Mouse (Mus musculus): ENCODE data around the gene Trabd. TPM values are rescaled to one million over a fixed set of nuclear protein-coding genes. Genes with fewer than 3 reads are reported as not detected.
A peak's percentile ranks its signal among the peaks of the same experiment; 100 is the strongest.

Gene Trabd
- polyA plus RNA-seq, 1 experiment from 2014 or later, result 38.2 TPM

DNA sequence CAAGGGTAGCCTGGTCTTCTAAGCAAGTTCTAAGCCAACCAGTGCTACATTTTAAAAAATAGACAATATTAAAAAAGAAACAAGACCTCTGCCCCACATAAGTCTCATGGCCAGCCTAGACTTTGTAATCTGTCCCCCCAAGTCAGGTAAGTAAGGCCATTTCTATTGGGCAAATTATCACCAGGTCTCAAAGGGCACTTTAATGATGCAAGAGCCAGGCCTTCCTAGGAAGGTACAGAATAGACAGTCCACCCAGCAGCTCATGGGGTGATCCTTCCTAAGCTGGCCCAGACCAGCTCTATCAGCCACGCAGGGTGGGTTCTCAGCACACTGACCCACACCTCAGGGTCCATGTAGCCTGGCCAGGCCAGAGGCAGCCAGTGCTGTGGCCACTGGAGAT lies 9.0 kb downstream of the Trabd start:
- H3K27ac ChIP-seq (replicated peaks), result no peak overlapping the region
- 93% methylated on average over 1 of the region's 1 CpGs for WGBS
- H3K4me2 ChIP-seq, result no peak overlapping the region
- no peak overlapping the region for H3K4me3 ChIP-seq (replicated peaks)
- H3K27me3 ChIP-seq (replicated peaks), result no peaks in the 10 kb centered on the region
- peaks cover 10% of the 10 kb centered on the region for H3K4me1 ChIP-seq
- H3K9me3 ChIP-seq (replicated peaks), result no peaks in the 10 kb centered on the region
- H3K36me3 ChIP-seq, result peaks cover 69% of the 10 kb centered on the region
- no peak for ATAC-seq (ENCODE audit: low FRiP score)
- H3K9ac ChIP-seq (replicated peaks), result no peak overlapping the region

- no peaks in the 10 kb centered on the region for H3K9me3 ChIP-seq (replicated peaks)
- WGBS, result 96% methylated on average over 2 of the region's 2 CpGs
- no peak overlapping the region for H3K4me2 ChIP-seq
- peaks cover 13% of the 10 kb centered on the region for H3K4me1 ChIP-seq
- ATAC-seq (ENCODE audit: low FRiP score), result no peak
- no peak overlapping the region for H3K27ac ChIP-seq (replicated peaks)
- peaks cover 66% of the 10 kb centered on the region for H3K36me3 ChIP-seq
- no peak overlapping the region for H3K9ac ChIP-seq (replicated peaks)
- H3K27me3 ChIP-seq (replicated peaks), result no peaks in the 10 kb centered on the region
- H3K4me3 ChIP-seq (replicated peaks), result no peak overlapping the region
Measured at GRCm38 (mm10) chr15:89084826-89085225, 9.9 kb downstream of the Trabd start.

GRCm38 (mm10) chr15:89088607-89089247 lies 13.8 kb downstream of the Trabd start, which contains the start of gene Selenoo:
Gene Selenoo, plus strand, starts transcription at chr15:89089084.
- WGBS, result 2% methylated on average over 38 of the region's 38 CpGs
- peak within 1 kb of the TSS; percentile 97 for H3K4me2 ChIP-seq
- H3K4me1 ChIP-seq, result peaks cover 31% of the 10 kb centered on the region
- no peaks in the 10 kb centered on the region for H3K27me3 ChIP-seq (replicated peaks)
- H3K27ac ChIP-seq (replicated peaks), result peak within 1 kb of the TSS; percentile 84
- H3K36me3 ChIP-seq, result peaks cover 57% of the 10 kb centered on the region
- peak within 1 kb of the TSS; percentile 99 for H3K4me3 ChIP-seq (replicated peaks)
- peak; percentile 93 for ATAC-seq (ENCODE audit: low FRiP score)
- peak within 1 kb of the TSS; percentile 97 for H3K9ac ChIP-seq (replicated peaks)
- H3K9me3 ChIP-seq (replicated peaks), result no peaks in the 10 kb centered on the region

GRCm38 (mm10) chr15:89089248-89090051 lies 14.5 kb downstream of the Trabd start:
- peak overlapping the region; percentile 97 for H3K9ac ChIP-seq (replicated peaks)
- peak overlapping the region; percentile 84 for H3K27ac ChIP-seq (replicated peaks)
- peak; percentile 67 for ATAC-seq (ENCODE audit: low FRiP score)
- peak overlapping the region; percentile 97 for H3K4me2 ChIP-seq
- peaks cover 57% of the 10 kb centered on the region for H3K36me3 ChIP-seq
- peak overlapping the region; percentile 99 for H3K4me3 ChIP-seq (replicated peaks)
- no peaks in the 10 kb centered on the region for H3K27me3 ChIP-seq (replicated peaks)
- 4% methylated on average over 68 of the region's 68 CpGs for WGBS
- H3K4me1 ChIP-seq, result peaks cover 31% of the 10 kb centered on the region
- H3K9me3 ChIP-seq (replicated peaks), result no peaks in the 10 kb centered on the region

DNA sequence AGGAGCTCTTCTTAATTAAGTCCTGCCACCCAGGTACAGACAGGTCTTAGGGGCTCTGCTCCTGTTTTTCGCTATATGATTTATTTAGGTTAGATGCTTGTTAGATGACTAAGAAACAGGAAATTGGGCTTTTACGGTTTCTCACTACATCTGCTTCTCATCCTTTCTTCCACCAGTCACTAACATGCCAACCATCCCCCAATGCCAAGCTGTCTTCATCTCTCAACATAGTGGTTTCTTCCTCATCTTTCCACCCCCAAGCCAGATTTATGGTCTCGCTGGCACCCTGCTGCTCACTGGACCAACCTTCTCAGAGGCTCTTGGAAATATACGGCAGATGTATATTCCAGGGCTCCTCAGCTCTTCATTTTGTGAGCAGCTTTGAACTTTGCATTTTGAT lies 15.7 kb downstream of the Trabd start:
- WGBS, result 86% methylated on average over 4 of the region's 4 CpGs
- no peak overlapping the region for H3K27ac ChIP-seq (replicated peaks)
- H3K4me3 ChIP-seq (replicated peaks), result peak overlapping the region; percentile 99; the same call in 1 of the 2 replicates
- H3K27me3 ChIP-seq (replicated peaks), result no peaks in the 10 kb centered on the region
- peak overlapping the region; percentile 97; the same call in 1 of the 2 replicates for H3K4me2 ChIP-seq
- peaks cover 31% of the 10 kb centered on the region for H3K4me1 ChIP-seq
- peaks cover 57% of the 10 kb centered on the region for H3K36me3 ChIP-seq
- no peak for ATAC-seq (ENCODE audit: low FRiP score)
- H3K9ac ChIP-seq (replicated peaks), result 0 out of 2 replicates have a peak overlapping the region, but pooled peaks have one; percentile 23
- H3K9me3 ChIP-seq (replicated peaks), result no peaks in the 10 kb centered on the region

GRCm38 (mm10) chr15:89092181-89092580 lies 17.3 kb downstream of the Trabd start:
- H3K36me3 ChIP-seq, result peaks cover 57% of the 10 kb centered on the region

DNA sequence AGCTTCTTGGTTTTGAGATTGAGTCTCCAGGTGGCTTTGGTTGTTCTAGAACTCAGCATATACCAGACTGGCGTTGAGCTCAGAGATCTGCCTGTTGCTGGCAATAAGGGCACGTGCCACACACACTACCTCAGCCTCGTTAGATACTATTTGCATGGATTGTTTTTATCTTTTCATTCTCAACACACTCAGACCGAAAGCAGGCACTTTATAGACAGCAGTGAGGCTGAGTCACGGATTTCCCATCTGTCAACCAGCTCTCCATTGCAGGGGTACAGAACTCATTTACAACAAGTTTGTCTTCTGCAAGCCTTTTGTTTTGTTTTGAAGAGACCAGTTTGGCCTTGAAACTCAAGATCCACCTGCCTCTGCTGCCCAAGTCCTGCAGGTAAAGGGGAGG lies 22.5 kb downstream of the Trabd start:
- Histone ChIP-seq H3K9ac (replicated peaks) (no peak overlapping the region), H3K4me1 (no peaks in the 10 kb centered on the region), H3K4me2 (no peak overlapping the region), H3K9me3 (replicated peaks) (no peaks in the 10 kb centered on the region), H3K4me3 (replicated peaks) (no peak overlapping the region), H3K27ac (replicated peaks) (no peak overlapping the region), H3K36me3 (peaks cover 99% of the 10 kb centered on the region), H3K27me3 (replicated peaks) (no peaks in the 10 kb centered on the region)
- 93% methylated on average over 5 of the region's 5 CpGs for WGBS
- no peak for ATAC-seq (ENCODE audit: low FRiP score)

More at GRCm38 (mm10) chr15:89092181-89092580, 17.3 kb downstream of the Trabd start:
- Histone ChIP-seq H3K27ac (replicated peaks) (no peak overlapping the region), H3K4me2 (no peak overlapping the region), H3K27me3 (replicated peaks) (no peaks in the 10 kb centered on the region), H3K9me3 (replicated peaks) (no peaks in the 10 kb centered on the region), H3K4me1 (peaks cover 31% of the 10 kb centered on the region), H3K9ac (replicated peaks) (no peak overlapping the region), H3K4me3 (replicated peaks) (no peak overlapping the region)
- 78% methylated on average over 5 of the region's 5 CpGs for WGBS
- no peak for ATAC-seq (ENCODE audit: low FRiP score)

DNA sequence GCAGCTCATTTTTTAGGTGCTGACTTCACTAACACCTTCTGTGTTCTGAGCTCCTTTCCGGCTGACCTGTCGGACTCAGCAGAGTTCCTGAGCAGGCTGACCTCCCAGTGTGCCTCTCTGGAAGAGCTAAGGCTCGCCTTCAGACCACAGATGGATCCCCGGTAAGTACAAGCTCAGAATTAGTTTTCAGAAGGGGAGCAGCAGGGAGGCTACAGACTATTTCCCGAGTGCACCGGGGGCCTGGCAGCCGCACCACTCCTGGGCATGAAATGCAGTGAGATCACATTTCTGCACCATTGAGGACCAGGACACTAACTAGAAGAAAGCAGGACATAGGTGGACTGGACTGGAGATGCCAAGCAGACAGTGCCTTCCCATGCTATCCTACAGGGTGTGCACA lies 23.7 kb downstream of the Trabd start:
- WGBS, result 91% methylated on average over 7 of the region's 7 CpGs
- Histone ChIP-seq H3K27me3 (replicated peaks) (no peaks in the 10 kb centered on the region), H3K4me3 (replicated peaks) (no peak overlapping the region), H3K4me2 (no peak overlapping the region), H3K4me1 (no peaks in the 10 kb centered on the region), H3K36me3 (peaks cover 99% of the 10 kb centered on the region), H3K9ac (replicated peaks) (no peak overlapping the region), H3K9me3 (replicated peaks) (no peaks in the 10 kb centered on the region), H3K27ac (replicated peaks) (no peak overlapping the region)
- no peak for ATAC-seq (ENCODE audit: low FRiP score)

DNA sequence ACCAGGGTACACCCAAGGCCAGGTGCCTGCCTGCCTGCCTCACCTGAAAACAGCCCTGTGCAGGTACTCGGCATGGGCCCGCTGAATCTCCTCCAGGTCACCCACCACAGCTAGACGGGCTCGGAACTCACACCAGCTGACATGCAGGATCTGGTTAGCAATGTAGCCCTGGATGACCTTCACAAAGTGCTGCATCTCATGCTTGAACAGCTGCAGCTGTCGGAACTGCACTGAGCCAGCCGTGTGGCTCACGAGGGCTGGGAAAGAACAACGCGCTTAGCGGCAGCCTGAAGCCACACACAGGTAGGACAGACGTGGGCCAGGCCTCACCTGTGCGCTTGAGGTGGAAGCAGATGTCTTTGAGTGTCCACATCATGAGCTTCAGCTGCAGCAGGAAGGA lies 25.9 kb downstream of the Trabd start:
- H3K9me3 ChIP-seq (replicated peaks), result no peaks in the 10 kb centered on the region
- H3K4me2 ChIP-seq, result no peak overlapping the region
- H3K9ac ChIP-seq (replicated peaks), result no peak overlapping the region
- 93% methylated on average over 12 of the region's 12 CpGs for WGBS
- peaks cover 99% of the 10 kb centered on the region for H3K36me3 ChIP-seq
- no peak overlapping the region for H3K4me3 ChIP-seq (replicated peaks)
- no peaks in the 10 kb centered on the region for H3K27me3 ChIP-seq (replicated peaks)
- H3K27ac ChIP-seq (replicated peaks), result no peak overlapping the region
- H3K4me1 ChIP-seq, result no peaks in the 10 kb centered on the region
- no peak for ATAC-seq (ENCODE audit: low FRiP score)

- Histone ChIP-seq H3K36me3 (peaks cover 99% of the 10 kb centered on the region), H3K4me3 (replicated peaks) (no peak overlapping the region), H3K9ac (replicated peaks) (no peak overlapping the region), H3K4me2 (no peak overlapping the region), H3K27me3 (replicated peaks) (no peaks in the 10 kb centered on the region), H3K9me3 (replicated peaks) (no peaks in the 10 kb centered on the region), H3K27ac (replicated peaks) (no peak overlapping the region), H3K4me1 (no peaks in the 10 kb centered on the region)
- ATAC-seq (ENCODE audit: low FRiP score), result no peak
- WGBS, result 73% methylated on average over 5 of the region's 5 CpGs
Measured at GRCm38 (mm10) chr15:89102646-89103045, 27.7 kb downstream of the Trabd start.

- H3K27ac ChIP-seq (replicated peaks), result no peak overlapping the region
- no peak for ATAC-seq (ENCODE audit: low FRiP score)
- no peaks in the 10 kb centered on the region for H3K4me1 ChIP-seq
- H3K36me3 ChIP-seq, result peaks cover 99% of the 10 kb centered on the region
- no peak overlapping the region for H3K9ac ChIP-seq (replicated peaks)
- H3K4me3 ChIP-seq (replicated peaks), result no peak overlapping the region
- no peaks in the 10 kb centered on the region for H3K27me3 ChIP-seq (replicated peaks)
- H3K4me2 ChIP-seq, result no peak overlapping the region
- 87% methylated on average over 10 of the region's 10 CpGs for WGBS
- H3K9me3 ChIP-seq (replicated peaks), result no peaks in the 10 kb centered on the region
Measured at GRCm38 (mm10) chr15:89103921-89104320, 29.0 kb downstream of the Trabd start.

DNA sequence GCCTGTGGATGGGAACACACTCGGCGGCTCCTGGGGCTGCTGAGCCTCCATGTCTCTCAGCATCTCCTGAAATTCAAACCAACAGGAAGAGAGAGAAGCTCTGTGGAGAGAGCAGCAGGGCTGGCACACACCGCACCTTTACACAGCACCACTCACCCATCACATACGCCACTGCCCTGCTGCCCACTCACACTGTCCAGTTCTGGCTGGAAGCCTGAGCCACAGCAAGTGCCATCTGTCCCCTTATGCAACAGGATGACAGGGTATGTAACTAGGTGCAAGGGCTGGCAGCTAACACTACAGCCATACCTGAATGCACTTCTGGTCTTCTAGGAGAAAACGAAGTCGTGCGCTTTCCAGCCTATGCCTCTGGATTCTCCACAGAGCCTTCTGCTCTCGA lies 29.5 kb downstream of the Trabd start:
- H3K36me3 ChIP-seq, result peaks cover 99% of the 10 kb centered on the region
- no peaks in the 10 kb centered on the region for H3K4me1 ChIP-seq
- no peak overlapping the region for H3K9ac ChIP-seq (replicated peaks)
- no peak overlapping the region for H3K27ac ChIP-seq (replicated peaks)
- H3K4me2 ChIP-seq, result no peak overlapping the region
- 96% methylated on average over 8 of the region's 8 CpGs for WGBS
- no peaks in the 10 kb centered on the region for H3K9me3 ChIP-seq (replicated peaks)
- H3K4me3 ChIP-seq (replicated peaks), result no peak overlapping the region
- no peak for ATAC-seq (ENCODE audit: low FRiP score)
- no peaks in the 10 kb centered on the region for H3K27me3 ChIP-seq (replicated peaks)
